Mouse (Mus musculus) MEL (cell line): ENCODE measurements at regions not wholly inside any gene's neighbourhood (a gene's known extent, or its start where the extent isn't known, plus 50 kb on each side); places are given as distances from the start of the nearest gene placed in this dataset.

Source experiments
- DNase-seq: peaks from one replicate; pipeline ENCODE4 v3.0.0; 2011; ENCODE audit warnings: low read depth, low spot score
- H3K27ac ChIP-seq: 2 replicates; pipeline ENCODE4 v1.5.1; 2012; ENCODE audit warnings: low read depth, mild to moderate bottlenecking, control low read depth, low read length, moderate library complexity; ENCODE audit not compliant: control insufficient read depth
- H3K27me3 ChIP-seq, 2 experiments: fragments of 150-350 bp in 1 of 2; sonication (generic) in 1 of 2; 2 replicates each; pipeline ENCODE4 v1.6.1; 2012; ENCODE audit warnings: low read length in 2 of 2, mild to moderate bottlenecking in 2 of 2, improper control_type of control experiment in 1 of 2, moderate library complexity in 1 of 2; ENCODE audit not compliant: insufficient read depth in 2 of 2, control insufficient read depth in 1 of 2
- H3K36me3 ChIP-seq, 2 experiments: 2 replicates each; pipeline ENCODE4 v1.6.1; 2012 to 2014; ENCODE audit warnings: low read length in 2 of 2, improper control_type of control experiment in 1 of 2, inconsistent platforms in 1 of 2, mild to moderate bottlenecking in 1 of 2; ENCODE audit not compliant: insufficient read depth in 2 of 2, control insufficient read depth in 1 of 2
- H3K4me1 ChIP-seq, 2 experiments: fragments of 150-350 bp in 1 of 2; sonication (generic) in 1 of 2; 2 replicates each; pipeline ENCODE4 v1.6.1; 2012; ENCODE audit warnings: low read length in 2 of 2, improper control_type of control experiment in 1 of 2, mild to moderate bottlenecking in 1 of 2; ENCODE audit not compliant: insufficient read depth in 2 of 2, control insufficient read depth in 1 of 2
- H3K4me3 ChIP-seq, 2 experiments: fragments of 150-350 bp in 1 of 2; sonication (generic) in 1 of 2; 2 replicates each; pipeline ENCODE4 v1.5.1; 2012; ENCODE audit warnings: low read depth in 2 of 2, low read length in 2 of 2, mild to moderate bottlenecking in 2 of 2, moderate library complexity in 2 of 2, control low read depth in 1 of 2, improper control_type of control experiment in 1 of 2; ENCODE audit not compliant: control insufficient read depth in 1 of 2, insufficient read depth in 1 of 2
- H3K79me2 ChIP-seq: 2 replicates; pipeline ENCODE4 v1.6.1; 2012; ENCODE audit warnings: mild to moderate bottlenecking, low read length, moderate library complexity; ENCODE audit not compliant: control insufficient read depth, poor library complexity, insufficient read depth
- H3K9ac ChIP-seq: 2 replicates; pipeline ENCODE4 v1.6.1; 2012; ENCODE audit warnings: low read depth, mild to moderate bottlenecking, control low read depth, low read length, moderate library complexity; ENCODE audit not compliant: control insufficient read depth, poor library complexity, severe bottlenecking
- H3K9me3 ChIP-seq: fragments of 150-350 bp; sonication (generic); replicated peaks from 2 replicates; pipeline ENCODE4 v1.6.1; 2012; ENCODE audit warnings: mild to moderate bottlenecking, low read length, improper control_type of control experiment, moderate library complexity; ENCODE audit not compliant: insufficient read depth
- CHD2 ChIP-seq: IDR thresholded peaks from 2 replicates; pipeline ENCODE4 v1.6.1; 2011; ENCODE audit warnings: low read length, improper control_type of control experiment
- CTCF ChIP-seq, 3 experiments: IDR thresholded peaks in 2 of 3; conservative IDR thresholded peaks in 1 of 3; 2 replicates each; pipeline ENCODE4 v1.5.1; 2011 to 2012; ENCODE audit warnings: low read length in 3 of 3, low read depth in 2 of 3, mild to moderate bottlenecking in 2 of 3, improper control_type of control experiment in 1 of 3, inconsistent platforms in 1 of 3, mixed read lengths in 1 of 3, moderate library complexity in 1 of 3; ENCODE audit not compliant: control insufficient read depth in 1 of 3, insufficient read depth in 1 of 3, poor library complexity in 1 of 3, severe bottlenecking in 1 of 3
- E2F4 ChIP-seq: IDR thresholded peaks from 2 replicates; pipeline ENCODE4 v1.6.1; 2011; ENCODE audit warnings: low read depth, low read length, improper control_type of control experiment, borderline replicate concordance
- ELF1 ChIP-seq: IDR thresholded peaks from 2 replicates; pipeline ENCODE4 v1.6.1; 2014; ENCODE audit warnings: low read depth, mild to moderate bottlenecking, inconsistent platforms, low read length, improper control_type of control experiment, moderate library complexity
- EP300 ChIP-seq, 2 experiments: IDR thresholded peaks; 2 replicates each; pipeline ENCODE4 v1.6.1; 2011; ENCODE audit warnings: improper control_type of control experiment in 2 of 2, low read length in 2 of 2, low read depth in 1 of 2, mild to moderate bottlenecking in 1 of 2
- ETS1 ChIP-seq: IDR thresholded peaks from 2 replicates; pipeline ENCODE4 v1.6.1; 2012; ENCODE audit warnings: low read depth, mild to moderate bottlenecking, inconsistent platforms, low read length, improper control_type of control experiment, moderate library complexity
- GATA1 ChIP-seq: IDR thresholded peaks from 2 replicates; pipeline ENCODE4 v1.6.1; 2011; ENCODE audit warnings: low read depth, low read length, improper control_type of control experiment
- MAFK ChIP-seq: IDR thresholded peaks from 2 replicates; pipeline ENCODE4 v1.6.1; 2011; ENCODE audit warnings: low read depth, mild to moderate bottlenecking, low read length, improper control_type of control experiment, borderline replicate concordance
- MAX ChIP-seq: IDR thresholded peaks from 2 replicates; pipeline ENCODE4 v1.6.1; 2011; ENCODE audit warnings: low read length, improper control_type of control experiment
- MEF2A ChIP-seq: IDR thresholded peaks from 2 replicates; pipeline ENCODE4 v1.6.1; 2014; ENCODE audit warnings: low read depth, mild to moderate bottlenecking, inconsistent platforms, low read length, improper control_type of control experiment; ENCODE audit not compliant: poor library complexity, insufficient replicate concordance, severe bottlenecking; ENCODE audit errors: extremely low read depth
- POLR2A ChIP-seq, 2 experiments: IDR thresholded peaks; 2 replicates each; pipeline ENCODE4 v1.6.1; 2011 to 2012; ENCODE audit warnings: low read length in 2 of 2, mild to moderate bottlenecking in 2 of 2, control low read depth in 1 of 2, improper control_type of control experiment in 1 of 2, low read depth in 1 of 2, moderate library complexity in 1 of 2; ENCODE audit not compliant: control insufficient read depth in 1 of 2, insufficient read depth in 1 of 2, poor library complexity in 1 of 2
- POLR2AphosphoS2 ChIP-seq: IDR thresholded peaks from 2 replicates; pipeline ENCODE4 v1.6.1; 2011; ENCODE audit warnings: low read length, improper control_type of control experiment
- POLR2AphosphoS5 ChIP-seq: IDR thresholded peaks from 2 replicates; pipeline ENCODE4 v1.6.1; 2012; ENCODE audit warnings: low read depth, borderline replicate concordance, mild to moderate bottlenecking, inconsistent platforms, low read length, moderate library complexity, mixed read lengths
- RAD21 ChIP-seq: IDR thresholded peaks from 2 replicates; pipeline ENCODE4 v1.6.1; 2011; ENCODE audit warnings: mild to moderate bottlenecking, low read depth, low read length, improper control_type of control experiment
- SIN3A ChIP-seq: IDR thresholded peaks from 2 replicates; pipeline ENCODE4 v1.6.1; 2012; ENCODE audit warnings: low read length, improper control_type of control experiment, inconsistent platforms
- SMC3 ChIP-seq: IDR thresholded peaks from 2 replicates; pipeline ENCODE4 v1.6.1; 2011; ENCODE audit warnings: low read depth, low read length, improper control_type of control experiment
- TCF12 ChIP-seq: IDR thresholded peaks from 2 replicates; pipeline ENCODE4 v1.6.1; 2014; ENCODE audit warnings: low read depth, mild to moderate bottlenecking, inconsistent platforms, low read length, improper control_type of control experiment, moderate library complexity
- USF1 ChIP-seq: IDR thresholded peaks from 2 replicates; pipeline ENCODE4 v1.6.1; 2014; ENCODE audit warnings: low read depth, mild to moderate bottlenecking, inconsistent platforms, low read length, improper control_type of control experiment, moderate library complexity
- ZC3H11A ChIP-seq: IDR thresholded peaks from 2 replicates; pipeline ENCODE4 v1.6.1; 2012; ENCODE audit warnings: low read depth, mild to moderate bottlenecking, inconsistent platforms, low read length, improper control_type of control experiment
- ZNF384 ChIP-seq: IDR thresholded peaks from 2 replicates; pipeline ENCODE4 v1.6.1; 2012; ENCODE audit warnings: low read depth, mild to moderate bottlenecking, inconsistent platforms, low read length, improper control_type of control experiment

DNA sequence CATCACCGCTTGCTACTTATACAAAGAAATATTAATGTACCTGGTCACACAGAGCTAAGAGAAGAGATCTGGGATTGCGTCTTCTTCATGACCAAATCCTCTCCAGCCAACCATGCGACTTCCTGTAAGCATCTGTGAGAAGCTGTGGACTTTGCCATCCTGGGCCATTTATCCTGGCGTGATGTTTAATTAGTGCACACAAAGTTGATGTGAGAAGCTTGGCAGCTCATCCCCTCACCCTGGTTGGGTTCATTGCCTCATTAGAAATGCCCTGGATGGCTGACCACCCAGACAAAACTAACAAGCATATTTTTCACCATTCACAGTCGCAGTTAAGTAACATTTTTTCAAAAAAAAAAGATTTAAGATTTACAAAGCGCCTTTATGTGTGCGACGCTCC is 69.3 kb upstream of the Zfp462 start:
- TF ChIP-seq ELF1 (no peak), MAFK (no peak)

DNA sequence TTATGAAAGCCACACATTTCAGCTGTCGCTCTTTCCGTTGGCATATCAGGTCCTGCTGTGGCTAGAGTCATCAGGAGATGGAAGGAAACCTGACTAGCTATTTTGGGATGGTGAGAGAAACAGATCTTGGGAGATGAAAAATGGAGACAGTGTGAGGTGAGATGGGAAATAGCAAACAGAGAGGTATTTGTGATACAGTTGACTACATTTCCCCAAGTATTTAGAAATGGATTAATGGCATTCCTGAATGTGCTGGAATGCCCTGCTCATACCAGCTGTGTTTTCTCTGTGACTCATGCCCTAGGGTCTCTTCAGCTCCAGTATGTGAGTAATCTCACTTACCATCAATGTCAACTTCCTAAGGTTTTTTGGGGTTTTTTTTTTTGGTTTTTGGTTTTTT is 67.5 kb upstream of the Zfp462 start:
- Histone ChIP-seq H3K4me3 (no peak overlapping the region), H3K9ac (no peak overlapping the region), H3K27ac (no peak overlapping the region), H3K79me2 (no peaks in the 10 kb centered on the region), H3K9me3 (no peaks in the 10 kb centered on the region), H3K36me3 (no peaks in the 10 kb centered on the region), H3K4me1 (no peaks in the 10 kb centered on the region), H3K27me3 (no peaks in the 10 kb centered on the region)
- no peak for DNase-seq
- TF ChIP-seq CTCF (IDR thresholded peaks at IDR 0.05 in 2 of 3, conservative IDR thresholded peaks at IDR 0.05 in 1 of 3; ENCODE audit: control insufficient read depth in 1 of 3, insufficient read depth in 1 of 3, low read depth in 2 of 3, low read length in 3 of 3, poor library complexity in 1 of 3, severe bottlenecking in 1 of 3) (no peak), MAX (no peak), E2F4 (no peak), MEF2A (no peak), EP300 (IDR thresholded peaks at IDR 0.05; ENCODE audit: low read depth in 1 of 2, low read length in 2 of 2) (no peak), USF1 (no peak), GATA1 (no peak), ELF1 (no peak), ZNF384 (no peak), CHD2 (no peak), POLR2A (IDR thresholded peaks at IDR 0.05; ENCODE audit: control insufficient read depth in 1 of 2, insufficient read depth in 1 of 2, low read depth in 1 of 2, low read length in 2 of 2, poor library complexity in 1 of 2) (no peak), SMC3 (no peak), RAD21 (no peak)

More for the DNA sequence above, 69.3 kb upstream of the Zfp462 start:
- Histone ChIP-seq H3K4me3 (no peak overlapping the region), H3K9me3 (no peaks in the 10 kb centered on the region), H3K36me3 (no peaks in the 10 kb centered on the region), H3K9ac (no peak overlapping the region), H3K79me2 (no peaks in the 10 kb centered on the region), H3K27ac (no peak overlapping the region), H3K27me3 (no peaks in the 10 kb centered on the region), H3K4me1 (no peaks in the 10 kb centered on the region)
- DNase-seq = no peak

- no peak for DNase-seq
- no peak overlapping the region for H3K4me3 ChIP-seq
- H3K27ac ChIP-seq = no peak overlapping the region
- no peaks in the 10 kb centered on the region for H3K4me1 ChIP-seq
- no peak for TF ChIP-seq POLR2AphosphoS2
- no peak for TF ChIP-seq POLR2AphosphoS5
- TF ChIP-seq MAX = no peak
- TF ChIP-seq GATA1 = no peak
- TF ChIP-seq SIN3A = no peak
- no peak for TF ChIP-seq EP300 (IDR thresholded peaks at IDR 0.05; ENCODE audit: low read depth in 1 of 2, low read length in 2 of 2)
- no peak for TF ChIP-seq ZC3H11A
- no peak for TF ChIP-seq ETS1
- no peak for TF ChIP-seq MAFK
- no peak for TF ChIP-seq ELF1
- no peak for TF ChIP-seq TCF12
- no peaks in the 10 kb centered on the region for H3K9me3 ChIP-seq
- H3K36me3 ChIP-seq = no peaks in the 10 kb centered on the region
- H3K9ac ChIP-seq = no peak overlapping the region
- no peaks in the 10 kb centered on the region for H3K27me3 ChIP-seq
- no peaks in the 10 kb centered on the region for H3K79me2 ChIP-seq
Observed at GRCm38 (mm10) chr4:54878531-54878930, 66.3 kb upstream of the Zfp462 start.
